Mouse (Mus musculus): Measurements from ENCODE around the gene Agpat4.

Agpat4 gene

GRCm38 (mm10) chr17:12229756-12230155 lies 111.3 kb downstream of the Agpat4 start:
- no peak for DNase-seq

- DNase-seq, result no peak
These were observed 111.7 kb downstream of the Agpat4 start for GRCm38 (mm10) chr17:12230167-12230566.

GRCm38 (mm10) chr17:12231087-12231486 lies 112.6 kb downstream of the Agpat4 start:
- DNase-seq, result no peak

- no peak for DNase-seq
These were observed 114.2 kb downstream of the Agpat4 start for GRCm38 (mm10) chr17:12232724-12233123.

- DNase-seq, result no peak
These were observed 122.2 kb downstream of the Agpat4 start for GRCm38 (mm10) chr17:12240701-12241100.

- DNase-seq, result no peak
These were observed 131.4 kb downstream of the Agpat4 start for GRCm38 (mm10) chr17:12249783-12250504.

GRCm38 (mm10) chr17:12250581-12250980 lies 132.1 kb downstream of the Agpat4 start:
- DNase-seq, result no peak

GRCm38 (mm10) chr17:12256142-12256541 lies 137.6 kb downstream of the Agpat4 start:
- no peak for DNase-seq

- no peak for DNase-seq
These were observed 140.0 kb downstream of the Agpat4 start for GRCm38 (mm10) chr17:12258517-12258916.

GRCm38 (mm10) chr17:12259957-12260356 lies 141.5 kb downstream of the Agpat4 start:
- DNase-seq, result no peak

GRCm38 (mm10) chr17:12261376-12261775 lies 142.9 kb downstream of the Agpat4 start:
- DNase-seq, result no peak

GRCm38 (mm10) chr17:12261887-12262286 lies 143.4 kb downstream of the Agpat4 start:
- peak in 1 of 2 experiments; percentile 33 for DNase-seq

- peak; percentile 21 to 29 for DNase-seq
These were observed 144.3 kb downstream of the Agpat4 start for GRCm38 (mm10) chr17:12262851-12263250.

- DNase-seq, result no peak
These were observed 145.3 kb downstream of the Agpat4 start for GRCm38 (mm10) chr17:12263787-12264186.

- DNase-seq, result no peak
These were observed 145.8 kb downstream of the Agpat4 start for GRCm38 (mm10) chr17:12264293-12264692.

GRCm38 (mm10) chr17:12265969-12266925 lies 147.7 kb downstream of the Agpat4 start:
- peak; percentile 78 to 86 for DNase-seq

- DNase-seq, result no peak
These were observed 149.6 kb downstream of the Agpat4 start for GRCm38 (mm10) chr17:12268091-12268490.

GRCm38 (mm10) chr17:12268538-12268937 lies 150.0 kb downstream of the Agpat4 start:
- DNase-seq, result peak; percentile 33 to 43
